Mouse (Mus musculus) MEL (cell line): ENCODE measurements around the gene Hic1. TPM values are rescaled to one million over a fixed set of nuclear protein-coding genes. Genes with fewer than 3 reads are reported as not detected.
A peak's percentile ranks its signal among the peaks of the same experiment; 100 is the strongest.

Experiments
- DNase-seq: peaks from one replicate; pipeline ENCODE4 v3.0.0; 2011; ENCODE audit warnings: low read depth, low spot score
- H3K27ac ChIP-seq: 2 replicates; pipeline ENCODE4 v1.5.1; 2012; ENCODE audit warnings: low read depth, mild to moderate bottlenecking, control low read depth, low read length, moderate library complexity; ENCODE audit not compliant: control insufficient read depth
- H3K27me3 ChIP-seq, 2 experiments: fragments of 150-350 bp in 1 of 2; sonication (generic) in 1 of 2; 2 replicates each; pipeline ENCODE4 v1.6.1; 2012; ENCODE audit warnings: low read length in 2 of 2, mild to moderate bottlenecking in 2 of 2, improper control_type of control experiment in 1 of 2, moderate library complexity in 1 of 2; ENCODE audit not compliant: insufficient read depth in 2 of 2, control insufficient read depth in 1 of 2
- H3K36me3 ChIP-seq, 2 experiments: 2 replicates each; pipeline ENCODE4 v1.6.1; 2012 to 2014; ENCODE audit warnings: low read length in 2 of 2, improper control_type of control experiment in 1 of 2, inconsistent platforms in 1 of 2, mild to moderate bottlenecking in 1 of 2; ENCODE audit not compliant: insufficient read depth in 2 of 2, control insufficient read depth in 1 of 2
- H3K4me1 ChIP-seq, 2 experiments: fragments of 150-350 bp in 1 of 2; sonication (generic) in 1 of 2; 2 replicates each; pipeline ENCODE4 v1.6.1; 2012; ENCODE audit warnings: low read length in 2 of 2, improper control_type of control experiment in 1 of 2, mild to moderate bottlenecking in 1 of 2; ENCODE audit not compliant: insufficient read depth in 2 of 2, control insufficient read depth in 1 of 2
- H3K4me3 ChIP-seq, 2 experiments: fragments of 150-350 bp in 1 of 2; sonication (generic) in 1 of 2; 2 replicates each; pipeline ENCODE4 v1.5.1; 2012; ENCODE audit warnings: low read depth in 2 of 2, low read length in 2 of 2, mild to moderate bottlenecking in 2 of 2, moderate library complexity in 2 of 2, control low read depth in 1 of 2, improper control_type of control experiment in 1 of 2; ENCODE audit not compliant: control insufficient read depth in 1 of 2, insufficient read depth in 1 of 2
- H3K79me2 ChIP-seq: 2 replicates; pipeline ENCODE4 v1.6.1; 2012; ENCODE audit warnings: mild to moderate bottlenecking, low read length, moderate library complexity; ENCODE audit not compliant: control insufficient read depth, poor library complexity, insufficient read depth
- H3K9ac ChIP-seq: 2 replicates; pipeline ENCODE4 v1.6.1; 2012; ENCODE audit warnings: low read depth, mild to moderate bottlenecking, control low read depth, low read length, moderate library complexity; ENCODE audit not compliant: control insufficient read depth, poor library complexity, severe bottlenecking
- H3K9me3 ChIP-seq: fragments of 150-350 bp; sonication (generic); replicated peaks from 2 replicates; pipeline ENCODE4 v1.6.1; 2012; ENCODE audit warnings: mild to moderate bottlenecking, low read length, improper control_type of control experiment, moderate library complexity; ENCODE audit not compliant: insufficient read depth
- CHD1 ChIP-seq: IDR thresholded peaks from 2 replicates; pipeline ENCODE4 v1.6.1; 2012; ENCODE audit warnings: low read depth, mild to moderate bottlenecking, inconsistent platforms, low read length, improper control_type of control experiment
- CTCF ChIP-seq, 3 experiments: IDR thresholded peaks in 2 of 3; conservative IDR thresholded peaks in 1 of 3; 2 replicates each; pipeline ENCODE4 v1.5.1; 2011 to 2012; ENCODE audit warnings: low read length in 3 of 3, low read depth in 2 of 3, mild to moderate bottlenecking in 2 of 3, improper control_type of control experiment in 1 of 3, inconsistent platforms in 1 of 3, mixed read lengths in 1 of 3, moderate library complexity in 1 of 3; ENCODE audit not compliant: control insufficient read depth in 1 of 3, insufficient read depth in 1 of 3, poor library complexity in 1 of 3, severe bottlenecking in 1 of 3
- ELF1 ChIP-seq: IDR thresholded peaks from 2 replicates; pipeline ENCODE4 v1.6.1; 2014; ENCODE audit warnings: low read depth, mild to moderate bottlenecking, inconsistent platforms, low read length, improper control_type of control experiment, moderate library complexity
- ETS1 ChIP-seq: IDR thresholded peaks from 2 replicates; pipeline ENCODE4 v1.6.1; 2012; ENCODE audit warnings: low read depth, mild to moderate bottlenecking, inconsistent platforms, low read length, improper control_type of control experiment, moderate library complexity
- GABPA ChIP-seq: IDR thresholded peaks from 2 replicates; pipeline ENCODE4 v1.6.1; 2012; ENCODE audit warnings: low read depth, mild to moderate bottlenecking, inconsistent platforms, low read length, improper control_type of control experiment, moderate library complexity
- GATA1 ChIP-seq: IDR thresholded peaks from 2 replicates; pipeline ENCODE4 v1.6.1; 2011; ENCODE audit warnings: low read depth, low read length, improper control_type of control experiment
- HCFC1 ChIP-seq: IDR thresholded peaks from 2 replicates; pipeline ENCODE4 v1.6.1; 2012; ENCODE audit warnings: low read depth, mild to moderate bottlenecking, inconsistent platforms, low read length, improper control_type of control experiment, moderate library complexity
- JUND ChIP-seq: IDR thresholded peaks from 2 replicates; pipeline ENCODE4 v1.6.1; 2011; ENCODE audit warnings: low read depth, mild to moderate bottlenecking, improper control_type of control experiment, low read length
- MAZ ChIP-seq: IDR thresholded peaks from 2 replicates; pipeline ENCODE4 v1.6.1; 2012; ENCODE audit warnings: low read depth, mild to moderate bottlenecking, inconsistent platforms, low read length, improper control_type of control experiment
- MYC ChIP-seq: IDR thresholded peaks from 2 replicates; pipeline ENCODE4 v1.6.1; 2011; ENCODE audit warnings: low read depth, mild to moderate bottlenecking, low read length, improper control_type of control experiment, moderate library complexity
- NELFE ChIP-seq: IDR thresholded peaks from 2 replicates; pipeline ENCODE4 v1.6.1; 2011; ENCODE audit warnings: low read depth, low read length, improper control_type of control experiment
- POLR2AphosphoS5 ChIP-seq: IDR thresholded peaks from 2 replicates; pipeline ENCODE4 v1.6.1; 2012; ENCODE audit warnings: low read depth, borderline replicate concordance, mild to moderate bottlenecking, inconsistent platforms, low read length, moderate library complexity, mixed read lengths
- RCOR1 ChIP-seq: IDR thresholded peaks from 2 replicates; pipeline ENCODE4 v1.6.1; 2012; ENCODE audit warnings: low read depth, mild to moderate bottlenecking, inconsistent platforms, low read length, improper control_type of control experiment
- TCF12 ChIP-seq: IDR thresholded peaks from 2 replicates; pipeline ENCODE4 v1.6.1; 2014; ENCODE audit warnings: low read depth, mild to moderate bottlenecking, inconsistent platforms, low read length, improper control_type of control experiment, moderate library complexity
- UBTF ChIP-seq: IDR thresholded peaks from 2 replicates; pipeline ENCODE4 v1.6.1; 2012; ENCODE audit warnings: low read depth, mild to moderate bottlenecking, inconsistent platforms, low read length, improper control_type of control experiment, moderate library complexity, borderline replicate concordance; ENCODE audit not compliant: insufficient read depth
- USF2 ChIP-seq, 2 experiments: IDR thresholded peaks; 2 replicates each; pipeline ENCODE4 v1.6.1; 2011 to 2012; ENCODE audit warnings: improper control_type of control experiment in 2 of 2, low read length in 2 of 2, borderline replicate concordance in 1 of 2, inconsistent platforms in 1 of 2, low read depth in 1 of 2, mild to moderate bottlenecking in 1 of 2; ENCODE audit not compliant: insufficient read depth in 1 of 2
- ZMIZ1 ChIP-seq: IDR thresholded peaks from 2 replicates; pipeline ENCODE4 v1.6.1; 2012; ENCODE audit warnings: low read depth, mild to moderate bottlenecking, inconsistent platforms, low read length, improper control_type of control experiment, moderate library complexity
- polyA plus RNA-seq, 2 experiments: library from polyadenylated mRNA; stranded (reverse) in 1 of 2; unstranded in 1 of 2; fragments of >175 nt in 1 of 2; fragments of >200 nt in 1 of 2; gene quantifications; 2 replicates each; pipeline versions ENCODE4 v1.2.1 to v1.2.4; 2012; ENCODE audit warnings: low replicate concordance in 2 of 2, low read depth in 1 of 2; ENCODE audit not compliant: insufficient read length in 2 of 2, insufficient read depth in 1 of 2, missing spikeins in 1 of 2
- total RNA-seq: library from RNA; depleted of rRNA; stranded (reverse); fragments of 300-350 nt; gene quantifications from 2 replicates; pipeline ENCODE4 v1.2.3, GENCODE M21; 2012

Gene Hic1
- total and polyA plus RNA-seq, 3 experiments, result 18.2 to 18.8 TPM; not detected in 1

DNA sequence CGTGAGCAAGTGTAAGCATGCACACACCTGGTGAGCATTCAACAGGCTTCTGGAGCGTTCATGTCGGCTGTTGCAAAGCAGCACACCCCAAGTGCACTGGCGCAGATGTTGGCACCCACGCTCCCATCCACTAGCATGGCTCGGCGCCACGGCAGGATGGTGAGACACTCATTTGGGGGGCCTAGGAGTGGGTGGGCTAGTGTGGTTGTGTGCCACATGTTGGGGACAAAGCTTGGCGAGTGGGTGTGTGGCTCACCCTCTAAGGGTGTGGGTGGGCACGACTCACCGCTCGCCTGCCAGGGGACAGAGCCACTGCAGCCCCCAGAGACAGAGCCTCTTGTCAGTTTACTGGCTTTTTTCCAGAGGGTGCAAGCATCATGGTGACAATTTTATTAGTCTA is 31.6 kb upstream of the Hic1 start:
- H3K4me1 ChIP-seq, result peaks cover 2 to 5% of the 10 kb centered on the region in 2 experiments; a peak in 3 of 4 replicates
- no peak for TF ChIP-seq UBTF
- TF ChIP-seq MYC, result no peak
- no peak for TF ChIP-seq GABPA
- no peak for TF ChIP-seq POLR2AphosphoS5
- TF ChIP-seq ZMIZ1, result no peak
- TF ChIP-seq TCF12, result no peak
- TF ChIP-seq CTCF (IDR thresholded peaks at IDR 0.05 in 2 of 3, conservative IDR thresholded peaks at IDR 0.05 in 1 of 3; ENCODE audit: control insufficient read depth in 1 of 3, insufficient read depth in 1 of 3, low read depth in 2 of 3, low read length in 3 of 3, poor library complexity in 1 of 3, severe bottlenecking in 1 of 3), result no peak
- no peak for TF ChIP-seq ETS1
- TF ChIP-seq MAZ, result no peak
- TF ChIP-seq USF2 (IDR thresholded peaks at IDR 0.05; ENCODE audit: borderline replicate concordance in 1 of 2, insufficient read depth in 1 of 2, low read depth in 1 of 2, low read length in 2 of 2), result no peak
- no peak for TF ChIP-seq RCOR1
- H3K27me3 ChIP-seq, result no peaks in the 10 kb centered on the region

DNA sequence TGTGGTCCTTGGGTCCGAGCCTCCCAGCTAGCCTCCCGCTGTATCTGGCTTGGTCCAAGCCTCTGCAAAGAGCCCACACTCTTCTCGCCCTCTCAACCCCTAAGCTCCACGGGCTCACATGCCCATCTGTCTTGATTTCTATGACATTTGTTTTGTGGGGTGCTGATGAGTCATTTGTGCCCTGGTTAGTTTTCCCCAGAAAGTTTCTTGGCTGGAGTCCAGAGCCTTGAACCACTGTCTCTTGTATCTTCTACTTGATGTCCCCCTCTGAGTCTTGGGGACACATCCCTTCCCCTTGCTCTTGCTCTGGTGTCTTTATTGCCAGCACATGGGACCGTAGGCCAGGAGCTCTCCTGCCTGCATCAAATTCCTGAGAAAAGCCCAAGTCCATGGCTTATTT is 30.6 kb upstream of the Hic1 start:
- Histone ChIP-seq H3K27me3 (peaks cover 0 to 3% of the 10 kb centered on the region in 2 experiments; a peak in 1 of 4 replicates), H3K4me1 (peaks cover 2 to 7% of the 10 kb centered on the region in 2 experiments; a peak in 3 of 4 replicates), H3K9me3 (no peaks in the 10 kb centered on the region), H3K36me3 (no peaks in the 10 kb centered on the region), H3K27ac (no peak overlapping the region), H3K79me2 (no peaks in the 10 kb centered on the region), H3K9ac (no peak overlapping the region), H3K4me3 (no peak overlapping the region)
- DNase-seq, result peak; percentile 75
- no peak for TF ChIP-seq CHD1
- TF ChIP-seq CTCF (IDR thresholded peaks at IDR 0.05 in 2 of 3, conservative IDR thresholded peaks at IDR 0.05 in 1 of 3; ENCODE audit: control insufficient read depth in 1 of 3, insufficient read depth in 1 of 3, low read depth in 2 of 3, low read length in 3 of 3, poor library complexity in 1 of 3, severe bottlenecking in 1 of 3), result no peak
- TF ChIP-seq ELF1, result no peak
- no peak for TF ChIP-seq NELFE
- no peak for TF ChIP-seq HCFC1
- TF ChIP-seq RCOR1, result no peak
- no peak for TF ChIP-seq ZMIZ1
- TF ChIP-seq GATA1, result no peak
- TF ChIP-seq JUND, result 0 out of 2 replicates have a peak, but pooled peaks have one; percentile 26

More for the DNA sequence above, 31.6 kb upstream of the Hic1 start:
- Histone ChIP-seq H3K27ac (no peak overlapping the region), H3K4me3 (no peak overlapping the region), H3K9ac (no peak overlapping the region), H3K36me3 (no peaks in the 10 kb centered on the region), H3K79me2 (no peaks in the 10 kb centered on the region), H3K9me3 (no peaks in the 10 kb centered on the region)
- no peak for DNase-seq
